Mouse (Mus musculus) Muller cell, postnatal 12 days (primary cell): ENCODE results near the gene Gstp3.
"Not testable (repeated sequence)": the region's sequence is repeated elsewhere in the genome, so short reads cannot be mapped to it uniquely, and the experiment has no call there.

Experiments
- DNase-seq: peaks from one replicate; pipeline ENCODE4 v3.0.0-alpha.2; 2015; ENCODE audit errors: inconsistent ontology term

The Gstp3 gene

GRCm38 (mm10) chr19:4060899-4061465 is 1.6 kb upstream of the Gstp3 start:
- DNase-seq, result no peak

- not testable (repeated sequence) for DNase-seq
These were observed 902 bp upstream of the Gstp3 start for GRCm38 (mm10) chr19:4060044-4060898.

DNA sequence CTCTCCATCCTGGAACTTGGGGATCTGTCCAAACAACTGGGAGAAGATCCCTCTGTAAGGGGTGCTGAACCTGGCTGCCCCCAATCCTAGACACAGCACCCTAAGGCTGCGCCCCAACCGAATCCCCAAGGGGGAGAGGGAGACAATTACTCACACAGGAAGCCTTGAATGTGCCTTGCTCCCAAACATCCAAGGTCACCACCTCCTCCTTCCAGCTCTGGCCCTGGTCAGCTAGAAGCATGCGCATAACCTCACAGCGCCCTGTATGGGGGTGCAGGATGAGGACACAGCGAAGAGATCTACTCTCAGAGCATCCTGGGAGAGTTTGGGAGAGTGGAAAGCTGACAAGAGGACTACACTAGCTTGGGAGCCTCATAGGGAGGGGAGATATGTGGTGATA is 788 bp downstream of the Gstp3 start:
- DNase-seq, result no peak

GRCm38 (mm10) chr19:4057962-4058361 is 1.4 kb downstream of the Gstp3 start:
- DNase-seq, result no peak

DNA sequence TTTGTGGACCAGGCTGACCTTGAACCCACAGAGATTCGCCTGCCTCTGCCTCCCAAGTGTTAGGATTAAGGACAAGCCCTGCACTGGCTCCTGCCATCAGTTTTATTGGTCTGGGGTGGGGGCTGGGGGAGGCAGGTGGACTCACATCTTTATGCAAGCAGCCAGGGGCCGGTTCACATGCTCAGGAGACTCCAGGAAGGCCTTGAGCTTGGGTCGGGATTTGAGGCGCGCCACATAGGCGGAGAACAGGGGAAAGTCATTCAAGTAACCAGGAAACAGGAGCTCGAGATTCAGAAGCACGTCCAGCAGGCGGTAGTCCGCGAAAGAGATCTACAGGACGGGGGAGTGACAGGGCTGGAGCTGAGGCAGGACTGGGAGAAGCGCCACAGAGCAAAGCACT is 2.0 kb downstream of the Gstp3 start:
- DNase-seq, result no peak

DNA sequence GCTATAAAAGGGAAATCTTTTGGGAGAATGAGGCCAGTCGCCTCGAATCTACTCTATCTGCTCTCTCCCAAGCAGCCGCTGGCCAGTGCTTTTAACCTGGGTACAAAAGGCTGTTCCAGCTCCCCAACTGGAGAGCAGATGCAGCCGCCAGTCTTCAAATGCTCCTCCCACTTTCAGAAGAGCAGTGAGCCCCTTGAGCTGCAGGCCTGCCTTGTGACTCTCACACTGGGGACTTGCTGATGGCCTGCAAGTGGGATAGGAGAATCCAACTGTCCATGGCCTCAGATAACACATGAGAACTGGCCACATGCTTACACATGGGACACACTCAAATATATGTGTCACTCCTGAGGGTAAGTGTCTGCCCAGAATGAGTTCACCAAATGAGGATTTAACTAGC is 2.6 kb downstream of the Gstp3 start:
- DNase-seq, result no peak

GRCm38 (mm10) chr19:4055947-4056693 is 3.2 kb downstream of the Gstp3 start:
- DNase-seq, result no peak

- DNase-seq, result no peak
These were observed 4.0 kb downstream of the Gstp3 start for GRCm38 (mm10) chr19:4055216-4055946.

- DNase-seq, result no peak
These were observed 4.8 kb downstream of the Gstp3 start for GRCm38 (mm10) chr19:4054613-4055012.

GRCm38 (mm10) chr19:4052516-4053030 is 6.8 kb downstream of the Gstp3 start:
- no peak for DNase-seq

DNA sequence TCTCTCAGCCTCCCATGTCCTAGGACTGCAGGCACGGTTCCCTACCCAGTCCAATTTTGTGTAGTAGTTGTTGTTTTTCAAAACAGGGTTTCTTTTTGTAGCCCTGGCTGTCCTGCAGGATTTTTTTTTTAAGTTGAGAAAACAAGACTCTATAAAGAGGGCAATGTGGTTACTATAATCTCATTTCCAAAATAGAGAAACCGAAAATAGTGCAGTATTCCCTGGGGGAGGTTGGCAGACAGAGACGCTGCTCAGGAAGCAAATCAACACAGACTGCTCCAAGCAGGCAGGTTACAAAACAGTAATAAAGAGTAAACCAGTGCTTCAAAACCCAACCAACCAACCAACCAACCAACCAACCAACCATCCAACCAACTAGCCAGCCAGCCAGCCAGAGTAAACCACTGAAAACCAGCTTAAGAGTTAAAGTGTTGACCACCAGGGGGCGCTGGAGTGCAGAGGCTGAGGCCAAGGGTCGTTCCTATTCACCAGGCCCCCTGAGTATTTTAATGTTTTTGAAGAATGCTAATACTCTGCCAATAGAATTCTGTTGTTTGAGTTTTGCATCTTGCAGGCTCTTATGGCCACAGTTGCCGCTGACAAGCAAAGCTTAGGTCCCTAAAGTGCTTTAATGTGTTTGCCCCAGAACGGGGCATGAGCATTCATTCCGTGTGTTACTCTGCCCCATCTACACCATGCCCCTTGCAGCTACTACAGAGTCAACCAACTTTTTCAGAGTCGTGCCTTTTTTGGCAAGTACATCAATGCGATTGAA is 7.4 kb downstream of the Gstp3 start:
- peak; percentile 16 for DNase-seq

DNA sequence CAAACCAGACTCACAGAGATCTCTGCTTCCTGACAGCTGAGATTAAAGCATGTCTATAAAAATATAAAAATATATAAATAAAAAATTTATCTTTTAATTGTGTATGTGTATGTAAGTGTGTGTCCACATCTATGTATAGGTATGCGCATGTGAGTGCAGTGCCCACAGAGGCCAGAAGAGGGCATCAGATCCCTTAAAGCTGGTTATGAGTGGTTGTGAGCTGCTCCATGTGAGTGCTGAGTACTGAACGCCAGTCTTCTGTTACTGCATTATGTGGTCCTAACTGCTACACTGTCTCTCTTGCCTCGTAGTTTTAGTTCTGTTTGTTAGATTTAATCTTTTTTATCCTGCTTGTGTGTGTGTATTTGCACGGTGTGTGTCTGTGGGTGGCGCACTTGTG is 8.4 kb downstream of the Gstp3 start:
- DNase-seq, result no peak

DNA sequence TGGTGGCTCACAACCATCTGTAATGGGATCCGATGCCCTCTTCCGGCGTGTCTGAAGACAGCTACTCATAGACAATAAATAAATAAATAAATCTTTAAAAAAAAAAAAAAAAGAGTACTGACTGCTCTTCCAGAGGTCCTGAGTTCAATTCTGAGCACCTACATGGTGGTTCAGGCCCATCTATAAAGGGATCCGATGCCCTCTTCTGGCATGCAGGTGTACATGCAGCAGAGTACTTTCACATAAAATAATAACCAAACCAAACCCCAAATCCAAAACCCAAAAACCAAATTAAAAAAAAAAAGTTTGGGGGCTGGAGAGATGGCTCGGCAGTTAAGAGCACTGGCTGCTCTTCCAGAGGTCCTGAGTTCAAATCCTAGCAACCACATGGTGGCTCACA is 10.3 kb downstream of the Gstp3 start:
- DNase-seq, result not testable (repeated sequence)

DNA sequence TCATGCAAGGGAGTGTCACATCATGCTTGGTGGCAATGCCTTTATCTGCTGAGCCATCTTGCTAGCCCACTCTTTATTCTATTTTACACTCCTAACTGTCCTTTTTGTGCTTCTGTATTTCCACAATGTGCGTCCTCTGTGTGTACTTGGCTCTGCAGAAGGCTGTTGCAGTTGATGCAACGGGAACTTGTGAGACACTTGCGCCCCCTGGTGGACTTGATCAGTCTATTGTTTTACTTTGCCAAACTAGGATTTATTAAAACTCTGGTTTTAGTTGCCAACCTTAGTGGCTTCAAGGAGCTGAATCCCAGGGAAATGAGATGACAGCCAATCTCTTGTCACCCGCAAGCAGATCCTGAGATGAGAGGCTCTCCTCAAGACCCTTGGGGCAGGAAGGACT is 11.5 kb downstream of the Gstp3 start:
- DNase-seq, result peak; percentile 19

DNA sequence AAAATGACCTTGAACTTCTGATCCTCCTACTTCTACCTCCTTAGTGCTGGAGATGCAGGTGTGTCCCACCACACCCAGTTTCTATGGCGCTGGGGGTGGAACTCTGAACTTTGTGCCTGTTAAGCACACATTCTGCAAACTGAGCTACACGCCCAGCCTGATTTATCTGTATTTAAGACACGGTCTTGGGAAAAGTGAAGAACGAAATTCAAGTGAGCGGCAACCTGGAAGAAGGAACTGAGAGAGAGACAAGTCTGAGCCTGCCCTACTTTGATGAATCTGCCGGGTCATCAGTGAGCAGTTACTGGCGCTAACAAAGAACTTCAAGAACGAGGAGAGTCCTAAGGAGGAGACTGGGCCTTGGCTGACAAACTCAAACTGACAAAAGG is 12.5 kb downstream of the Gstp3 start:
- no peak for DNase-seq

DNA sequence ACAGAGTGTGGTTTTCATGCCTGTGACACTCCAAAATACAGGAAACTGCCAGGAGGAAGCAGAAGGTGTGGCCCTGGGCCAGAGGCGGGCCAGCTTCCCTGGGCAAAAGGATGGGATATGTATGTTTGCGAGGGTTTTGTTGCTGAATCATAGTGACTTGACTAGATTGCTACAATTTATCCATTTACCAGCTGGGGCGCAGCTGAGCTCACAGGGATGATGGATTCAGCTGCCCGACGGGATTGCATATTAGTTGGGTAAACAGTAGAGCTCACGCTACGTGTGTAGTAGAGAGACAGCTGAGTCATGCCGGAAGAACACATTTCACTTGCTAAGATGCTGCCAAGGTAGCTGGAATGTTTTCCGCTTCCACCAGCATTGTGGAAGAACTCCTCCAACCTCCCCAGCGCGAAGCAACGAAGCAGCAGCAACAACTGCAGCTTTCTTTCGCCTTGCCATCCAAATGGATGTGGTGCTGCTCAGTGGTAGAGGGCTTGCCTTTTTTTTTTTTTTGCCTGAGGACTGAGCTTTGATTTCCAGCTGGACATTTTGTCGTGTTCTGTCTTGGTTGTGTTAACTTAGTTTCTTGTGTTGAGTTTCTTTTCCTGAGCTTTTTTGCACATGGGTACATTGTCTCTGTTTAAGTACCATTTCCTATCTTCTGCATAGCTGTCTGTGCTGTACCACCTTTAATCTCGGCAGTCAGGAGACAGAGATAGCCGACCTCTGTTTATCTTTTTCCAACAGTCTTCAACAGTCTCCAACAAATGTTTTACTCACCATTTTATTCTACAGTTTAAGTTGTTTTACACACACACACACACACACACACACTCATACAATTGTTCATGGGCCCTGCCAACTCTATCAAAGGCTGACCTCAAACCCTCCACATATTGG is 13.2 kb downstream of the Gstp3 start, which contains the start of gene Gstp2:
Gstp2 (minus strand) TSS at position 58 of the 900 bp plus-strand sequence.
- DNase-seq, result peak; percentile 78

DNA sequence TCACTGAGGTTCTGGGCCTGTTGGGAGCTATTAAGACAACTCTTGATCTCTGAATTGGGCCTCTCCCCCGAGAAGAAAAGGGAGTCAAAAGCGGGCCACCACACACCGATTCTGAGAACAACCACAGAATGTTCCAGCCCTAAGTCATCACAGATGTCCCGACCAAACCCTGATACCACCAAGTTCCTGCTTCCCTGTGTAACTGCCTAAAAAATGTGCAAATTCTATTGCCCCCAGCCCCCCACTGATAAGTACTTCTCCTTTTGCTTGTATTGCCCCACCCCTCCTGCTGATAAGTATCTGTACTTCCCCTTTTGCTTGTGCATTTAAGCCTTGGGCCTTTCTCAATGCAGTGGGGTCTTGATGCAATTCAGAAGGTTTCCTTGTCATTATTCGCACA is 15.3 kb downstream of the Gstp3 start:
- not testable (repeated sequence) for DNase-seq

DNA sequence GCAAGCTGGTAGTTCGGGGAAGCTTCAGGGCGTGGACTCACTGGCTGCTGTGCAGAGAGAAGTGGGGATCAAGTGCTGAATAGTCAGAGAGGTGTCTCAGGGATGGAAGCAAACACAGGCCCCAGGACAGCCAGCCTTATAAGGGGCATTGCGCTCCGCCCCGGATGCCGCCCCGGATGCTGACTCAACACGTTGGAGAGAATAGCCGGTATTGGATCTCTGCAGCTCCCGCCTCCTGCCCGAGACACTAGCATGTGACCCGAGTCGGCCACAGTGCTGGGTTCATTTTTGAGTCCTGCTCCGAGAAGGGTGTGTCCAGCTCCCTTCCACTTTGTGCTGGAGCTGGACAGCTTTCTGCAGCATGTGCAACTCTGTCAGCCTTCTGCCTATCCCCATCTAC is 17.2 kb downstream of the Gstp3 start:
- no peak for DNase-seq

DNA sequence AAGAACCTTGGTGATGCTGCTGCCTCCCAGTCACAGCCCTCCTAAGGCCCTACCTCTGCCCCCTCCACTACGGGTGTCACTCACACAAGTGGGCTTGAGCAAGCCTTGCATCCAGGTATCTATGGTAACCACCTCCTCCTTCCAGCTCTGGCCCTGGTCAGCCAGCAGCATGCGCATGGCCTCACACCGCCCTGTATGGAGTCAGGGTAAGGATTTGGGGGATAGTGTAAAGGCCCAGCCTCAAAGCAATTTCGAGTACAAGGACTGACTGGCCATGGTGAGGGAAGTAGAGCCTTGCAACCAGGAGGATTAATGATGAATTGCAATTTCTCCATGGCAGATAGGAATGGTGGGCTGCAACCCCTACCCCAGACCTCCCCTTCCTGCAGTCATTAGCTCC is 17.9 kb downstream of the Gstp3 start:
- DNase-seq, result not testable (repeated sequence)

- DNase-seq, result not testable (repeated sequence)
These were observed 18.4 kb downstream of the Gstp3 start for GRCm38 (mm10) chr19:4040941-4041340.
